Mouse (Mus musculus): ENCODE measurements at regions not wholly inside any gene's neighbourhood (a gene's known extent, or its start where the extent isn't known, plus 50 kb on each side); places are given as distances from the start of the nearest gene placed in this dataset.

DNA sequence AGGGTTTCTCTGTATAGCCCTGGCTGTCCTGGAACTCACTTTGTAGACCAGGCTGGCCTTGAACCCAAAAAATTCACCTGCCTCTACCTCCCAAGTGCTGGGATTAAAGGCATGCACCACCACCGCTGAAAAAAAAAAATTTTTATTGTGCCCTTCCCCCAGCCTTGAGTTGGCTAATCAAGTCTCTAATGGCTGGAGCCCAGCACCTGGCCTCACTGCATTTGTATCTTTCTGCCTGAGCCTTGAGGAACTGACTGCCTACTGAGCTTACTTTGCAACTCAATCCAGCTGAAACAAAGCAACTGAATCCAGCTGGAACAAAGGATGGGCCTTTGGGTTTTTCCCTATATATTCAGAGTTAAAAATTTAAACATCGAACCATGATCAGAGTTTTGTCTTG, 153.3 kb upstream of the Ccnh start:
- no peaks in the 10 kb centered on the region for H3K27me3 ChIP-seq (ENCODE audit: control insufficient read depth, insufficient read depth, low read length)
- H3K4me3 ChIP-seq (ENCODE audit: low read depth, low read length), result no peak overlapping the region
- H3K36me3 ChIP-seq (ENCODE audit: control insufficient read depth, insufficient read depth, low read length), result no peaks in the 10 kb centered on the region
- WGBS, result 86% methylated on average over 2 of the region's 2 CpGs
- no peaks in the 10 kb centered on the region for H3K9me3 ChIP-seq (ENCODE audit: control insufficient read depth, low read length)
- H3K9ac ChIP-seq (ENCODE audit: low read length), result no peak overlapping the region
- no peak for ATAC-seq (ENCODE audit: low FRiP score, low TSS enrichment)
- no peak for TF ChIP-seq CTCF (IDR thresholded peaks at IDR 0.05; ENCODE audit: low read depth)
- no peak for TF ChIP-seq EP300 (optimal IDR thresholded peaks at IDR 0.05)
- H3K4me1 ChIP-seq (replicated peaks; ENCODE audit: control insufficient read depth, insufficient read depth), result no peaks in the 10 kb centered on the region
- DNase-seq (ENCODE audit: low spot score), result no peak
- no peak overlapping the region for H3K4me2 ChIP-seq (replicated peaks; ENCODE audit: low read depth)
- no peak overlapping the region for H3K27ac ChIP-seq (replicated peaks)

DNA sequence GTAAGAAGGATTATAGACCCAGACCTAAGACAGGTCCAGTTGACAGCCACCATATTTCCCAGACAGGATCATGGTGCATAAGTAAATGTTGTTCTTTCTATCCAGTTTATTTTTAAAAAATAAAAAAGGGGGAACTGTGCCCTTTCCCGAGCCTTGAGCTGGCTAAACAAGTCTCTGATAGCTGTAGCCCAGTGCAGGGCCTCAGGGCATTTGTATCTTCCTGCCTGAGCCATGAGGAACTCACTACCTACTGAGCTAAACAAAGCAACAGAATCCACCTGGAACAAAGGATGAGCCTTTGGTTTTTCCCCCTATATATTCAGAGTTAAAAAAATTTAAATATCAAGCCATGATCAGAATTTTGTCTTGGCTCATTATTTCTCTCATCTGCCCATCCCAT, 152.4 kb upstream of the Ccnh start:
- no peaks in the 10 kb centered on the region for H3K9me3 ChIP-seq (ENCODE audit: control insufficient read depth, low read length)
- no peaks in the 10 kb centered on the region for H3K36me3 ChIP-seq (ENCODE audit: control insufficient read depth, insufficient read depth, low read length)
- no peak overlapping the region for H3K4me3 ChIP-seq (ENCODE audit: low read depth, low read length)
- TF ChIP-seq EP300 (optimal IDR thresholded peaks at IDR 0.05) (no peak), CTCF (IDR thresholded peaks at IDR 0.05; ENCODE audit: low read depth) (no peak)
- no peaks in the 10 kb centered on the region for H3K4me1 ChIP-seq (replicated peaks; ENCODE audit: control insufficient read depth, insufficient read depth)
- 52% methylated on average over 1 of the region's 1 CpGs for whole genome bisulfite sequencing
- DNase-seq (ENCODE audit: low spot score) (no peak), ATAC-seq (ENCODE audit: low FRiP score, low TSS enrichment) (no peak)
- no peak overlapping the region for H3K4me2 ChIP-seq (replicated peaks; ENCODE audit: low read depth)
- H3K9ac ChIP-seq (ENCODE audit: low read length), result no peak overlapping the region
- no peak overlapping the region for H3K27ac ChIP-seq (replicated peaks)
- H3K27me3 ChIP-seq (ENCODE audit: control insufficient read depth, insufficient read depth, low read length), result no peaks in the 10 kb centered on the region

DNA sequence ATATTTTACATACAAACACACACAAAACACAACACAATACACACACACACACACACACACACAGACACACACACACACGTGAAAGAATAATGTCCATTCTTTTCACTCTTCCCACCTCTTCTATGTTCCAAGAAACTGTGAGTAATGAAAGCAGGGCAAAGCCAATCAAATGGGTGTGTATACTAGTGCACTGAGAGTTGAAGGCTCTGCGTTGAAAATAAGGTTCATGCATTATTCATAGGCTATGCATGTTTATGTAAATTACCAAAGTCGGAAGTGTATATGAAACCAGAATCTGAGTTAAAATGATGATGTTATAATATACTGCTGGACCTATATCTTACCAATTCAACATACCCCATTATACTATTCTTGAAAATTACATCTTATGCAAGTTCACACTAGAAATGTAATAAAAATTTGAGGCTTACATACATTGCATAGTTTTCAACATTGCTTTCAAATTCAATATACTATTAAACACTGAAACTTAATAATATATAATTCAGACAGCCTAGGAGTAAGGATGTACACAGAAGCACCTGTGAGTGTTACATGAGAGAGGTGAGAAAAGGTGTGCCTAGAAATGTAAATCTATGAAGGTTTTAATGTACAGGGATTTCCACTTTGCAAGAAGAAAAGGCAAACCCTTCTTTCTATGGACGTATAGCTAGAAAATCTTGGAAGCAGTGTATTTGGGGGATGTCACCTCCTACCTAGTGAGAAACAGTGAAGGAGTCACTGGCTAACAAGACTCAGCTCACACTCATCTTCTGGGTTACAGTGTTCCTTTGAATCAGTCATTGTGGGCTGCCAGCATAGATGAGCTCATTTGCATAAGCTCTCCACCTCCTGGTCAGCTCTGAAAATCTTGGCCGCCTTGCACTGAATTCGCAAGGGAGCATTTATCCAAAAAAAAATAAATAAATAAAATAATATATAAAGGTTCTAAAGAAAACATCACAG, 122.3 kb upstream of the Ccnh start:
- Histone ChIP-seq H3K27ac (replicated peaks) (no peak overlapping the region), H3K36me3 (ENCODE audit: control insufficient read depth, insufficient read depth, low read length) (no peaks in the 10 kb centered on the region), H3K9me3 (ENCODE audit: control insufficient read depth, low read length) (no peaks in the 10 kb centered on the region), H3K9ac (ENCODE audit: low read length) (no peak overlapping the region), H3K4me3 (ENCODE audit: low read depth, low read length) (no peak overlapping the region), H3K27me3 (ENCODE audit: control insufficient read depth, insufficient read depth, low read length) (no peaks in the 10 kb centered on the region), H3K4me2 (replicated peaks; ENCODE audit: low read depth) (no peak overlapping the region), H3K4me1 (replicated peaks; ENCODE audit: control insufficient read depth, insufficient read depth) (no peaks in the 10 kb centered on the region)
- WGBS, result 65% methylated on average over 6 of the region's 6 CpGs
- no peak for TF ChIP-seq CTCF (IDR thresholded peaks at IDR 0.05; ENCODE audit: low read depth)
- ATAC-seq (ENCODE audit: low FRiP score, low TSS enrichment), result no peak
- DNase-seq (ENCODE audit: low spot score), result no peak

DNA sequence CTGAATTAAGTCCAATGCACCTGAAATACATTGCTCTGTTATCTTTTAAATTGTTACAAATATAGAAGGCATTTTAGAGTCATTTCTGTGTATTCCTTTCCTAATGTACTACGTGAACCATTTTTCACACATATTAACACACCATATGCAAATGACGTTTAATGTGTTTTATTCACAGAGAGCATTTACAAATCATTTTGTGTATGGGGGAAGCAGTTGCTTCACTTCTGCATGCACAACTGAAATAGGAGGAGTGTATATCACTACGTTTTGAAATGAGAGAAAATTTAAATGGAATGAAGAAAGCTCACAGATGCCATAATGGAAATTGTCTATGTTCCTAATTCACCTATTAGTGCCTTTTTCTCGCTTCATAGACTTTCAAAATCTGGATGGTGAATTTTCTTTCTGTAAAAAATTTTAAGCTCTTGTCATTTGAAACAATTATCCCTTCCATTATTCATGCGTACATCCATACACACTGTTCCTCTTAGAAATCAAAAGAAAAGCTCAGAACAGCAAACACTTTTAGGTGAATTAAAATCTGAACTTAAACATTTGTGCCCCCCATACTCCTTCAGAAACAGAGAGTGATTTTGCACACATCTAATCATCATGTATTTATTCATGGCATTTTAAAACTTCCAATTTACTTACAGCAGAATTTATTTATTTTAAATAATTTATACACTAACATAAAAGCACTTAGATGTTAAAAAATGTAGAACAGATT, 121.5 kb upstream of the Ccnh start:
- ATAC-seq (ENCODE audit: low FRiP score, low TSS enrichment), result no peak
- Histone ChIP-seq H3K27me3 (ENCODE audit: control insufficient read depth, insufficient read depth, low read length) (no peaks in the 10 kb centered on the region), H3K9ac (ENCODE audit: low read length) (no peak overlapping the region), H3K4me2 (replicated peaks; ENCODE audit: low read depth) (no peak overlapping the region), H3K27ac (replicated peaks) (no peak overlapping the region), H3K4me1 (replicated peaks; ENCODE audit: control insufficient read depth, insufficient read depth) (no peaks in the 10 kb centered on the region), H3K9me3 (ENCODE audit: control insufficient read depth, low read length) (no peaks in the 10 kb centered on the region), H3K36me3 (ENCODE audit: control insufficient read depth, insufficient read depth, low read length) (no peaks in the 10 kb centered on the region), H3K4me3 (ENCODE audit: low read depth, low read length) (no peak overlapping the region)
- DNase-seq (ENCODE audit: low spot score), result no peak
- TF ChIP-seq EP300 (optimal IDR thresholded peaks at IDR 0.05), result no peak
- no peak for TF ChIP-seq CTCF (IDR thresholded peaks at IDR 0.05; ENCODE audit: low read depth)
- WGBS, result 73% methylated on average over 5 of the region's 5 CpGs

DNA sequence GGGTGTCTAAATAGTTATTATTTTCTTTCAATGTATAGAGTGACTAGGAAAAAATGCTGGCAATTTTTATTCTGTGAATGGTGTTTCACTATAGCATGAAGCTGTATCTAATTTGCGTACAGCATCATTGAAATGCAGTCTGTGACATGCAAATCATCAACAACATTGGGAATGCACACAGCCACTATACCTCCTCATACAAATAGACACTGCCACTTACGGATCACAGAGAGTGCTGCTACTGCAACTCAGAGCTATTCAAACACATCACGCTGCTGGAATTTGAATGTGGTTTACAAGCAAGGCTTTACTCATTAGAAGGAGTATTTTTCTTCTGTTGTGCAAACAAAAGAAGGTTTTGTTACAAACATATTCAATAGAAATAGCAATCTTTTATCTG, 120.8 kb upstream of the Ccnh start:
- Histone ChIP-seq H3K27me3 (ENCODE audit: control insufficient read depth, insufficient read depth, low read length) (no peaks in the 10 kb centered on the region), H3K36me3 (ENCODE audit: control insufficient read depth, insufficient read depth, low read length) (no peaks in the 10 kb centered on the region), H3K9me3 (ENCODE audit: control insufficient read depth, low read length) (no peaks in the 10 kb centered on the region), H3K27ac (replicated peaks) (no peak overlapping the region), H3K4me2 (replicated peaks; ENCODE audit: low read depth) (no peak overlapping the region), H3K4me3 (ENCODE audit: low read depth, low read length) (no peak overlapping the region), H3K9ac (ENCODE audit: low read length) (no peak overlapping the region), H3K4me1 (replicated peaks; ENCODE audit: control insufficient read depth, insufficient read depth) (no peaks in the 10 kb centered on the region)
- DNase-seq (ENCODE audit: low spot score) (no peak), ATAC-seq (ENCODE audit: low FRiP score, low TSS enrichment) (no peak)
- no peak for TF ChIP-seq EP300 (optimal IDR thresholded peaks at IDR 0.05)
- TF ChIP-seq CTCF (IDR thresholded peaks at IDR 0.05; ENCODE audit: low read depth), result no peak
- 68% methylated on average over 3 of the region's 3 CpGs for WGBS

DNA sequence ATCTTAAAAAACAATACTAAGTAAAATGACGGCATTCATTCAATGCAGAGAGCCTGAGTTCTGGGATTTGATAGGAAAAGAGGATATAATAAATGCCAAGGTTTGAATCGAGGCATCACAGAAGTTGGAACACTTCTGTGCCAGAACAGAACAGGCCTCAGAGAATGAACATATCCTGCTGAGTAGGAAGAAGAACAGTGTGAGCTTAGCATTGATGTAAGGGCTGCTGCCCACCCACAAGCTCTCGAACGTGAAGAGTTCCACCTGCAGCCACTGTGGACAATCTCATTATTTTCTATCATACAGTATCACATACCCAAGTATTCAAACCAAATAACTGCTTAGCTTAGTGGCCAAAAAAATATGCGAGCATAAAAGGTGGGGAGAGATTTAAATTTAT, 105.9 kb upstream of the Ccnh start:
- Histone ChIP-seq H3K4me2 (replicated peaks; ENCODE audit: low read depth) (no peak overlapping the region), H3K9ac (ENCODE audit: low read length) (no peak overlapping the region), H3K27me3 (ENCODE audit: control insufficient read depth, insufficient read depth, low read length) (no peaks in the 10 kb centered on the region), H3K9me3 (ENCODE audit: control insufficient read depth, low read length) (no peaks in the 10 kb centered on the region), H3K27ac (replicated peaks) (no peak overlapping the region), H3K4me3 (ENCODE audit: low read depth, low read length) (no peak overlapping the region), H3K4me1 (replicated peaks; ENCODE audit: control insufficient read depth, insufficient read depth) (no peaks in the 10 kb centered on the region), H3K36me3 (ENCODE audit: control insufficient read depth, insufficient read depth, low read length) (no peaks in the 10 kb centered on the region)
- DNase-seq (ENCODE audit: low spot score), result no peak
- no peak for TF ChIP-seq CTCF (IDR thresholded peaks at IDR 0.05; ENCODE audit: low read depth)
- WGBS, result 73% methylated on average over 5 of the region's 5 CpGs
- no peak for ATAC-seq (ENCODE audit: low FRiP score, low TSS enrichment)

All from stomach, postnatal 0 days (tissue).